Mouse (Mus musculus): Measurements from ENCODE around the gene Ube2g1. TPM values are rescaled to one million over a fixed set of nuclear protein-coding genes. Genes with fewer than 3 reads are reported as not detected.

Gene Ube2g1
- total and polyA plus RNA-seq, 3 experiments, result 14.0 to 65.0 (median 53.8) TPM

DNA sequence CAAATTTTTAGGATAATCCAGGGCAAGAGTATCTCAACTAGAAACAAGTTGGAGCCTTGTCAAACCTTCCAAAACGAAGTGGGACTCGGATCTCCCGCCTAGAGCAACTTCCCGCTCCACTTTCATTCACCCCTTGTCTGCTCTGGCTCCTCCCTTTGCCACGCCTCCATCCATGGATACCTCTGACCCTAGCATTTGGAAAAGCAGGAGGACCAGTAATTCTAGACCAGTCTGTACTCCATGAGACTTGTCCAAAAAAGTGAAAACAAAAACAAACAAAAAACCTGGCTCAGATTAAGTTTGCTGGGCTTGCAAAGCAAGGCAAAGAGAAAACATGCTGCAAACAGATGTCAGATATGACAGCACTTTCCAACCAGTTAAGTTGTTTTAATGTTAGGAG lies 81.2 kb downstream of the Ube2g1 start:
- intact Hi-C loops (cut with DNase I), result no loop called here
- no peak for DNase-seq
- 18% methylated on average over 5 of the region's 5 CpGs for WGBS

DNA sequence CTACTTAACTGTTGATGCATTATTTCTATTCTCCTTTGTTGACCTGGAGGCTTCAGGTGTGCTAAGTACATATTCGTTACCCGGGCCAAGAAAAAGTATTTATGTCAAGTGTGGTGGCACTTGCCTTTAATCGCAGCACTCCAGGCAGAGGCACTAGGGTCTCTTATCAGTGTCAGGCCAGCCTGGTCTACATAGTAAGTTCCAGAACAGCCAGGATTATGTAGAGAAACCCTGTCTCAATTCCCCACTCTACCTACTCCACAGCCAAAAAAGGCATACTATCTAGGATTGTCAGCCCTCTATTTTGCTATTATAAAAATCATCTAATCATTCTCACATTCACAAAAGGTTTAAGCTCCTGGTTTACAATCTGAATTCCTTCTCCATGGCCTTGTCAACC lies 82.0 kb downstream of the Ube2g1 start:
- Histone ChIP-seq H3K36me3 (ENCODE audit: control insufficient read depth, insufficient read depth, low read length) (peaks cover 12% of the 10 kb centered on the region), H3K4me3 (no peak overlapping the region; the same call in 1 of the 2 replicates), H3K27me3 (ENCODE audit: control insufficient read depth, insufficient read depth, low read length) (no peaks in the 10 kb centered on the region), H3K9ac (ENCODE audit: low read depth, low read length) (no peak overlapping the region), H3K4me1 (ENCODE audit: control insufficient read depth, insufficient read depth, low read length) (peaks cover 11% of the 10 kb centered on the region), H3K79me2 (replicated peaks; ENCODE audit: control insufficient read depth, insufficient read depth, low read length) (peaks cover 12% of the 10 kb centered on the region), H3K27ac (no peak overlapping the region)
- intact Hi-C loops (cut with DNase I), result no loop called here
- TF ChIP-seq POLR2A (IDR thresholded peaks at IDR 0.05; ENCODE audit: insufficient read depth, low read depth, low read length), result no peak
- TF ChIP-seq EP300 (IDR thresholded peaks at IDR 0.05; ENCODE audit: insufficient read depth, low read depth, low read length), result no peak
- TF ChIP-seq CTCF (IDR thresholded peaks at IDR 0.05), result no peak
- WGBS, result 52% methylated on average over 3 of the region's 3 CpGs
- DNase-seq, result no peak

More for the DNA sequence above, 81.2 kb downstream of the Ube2g1 start:
- peaks cover 9% of the 10 kb centered on the region for H3K4me1 ChIP-seq (ENCODE audit: control insufficient read depth, insufficient read depth, low read length)
- H3K27me3 ChIP-seq (ENCODE audit: control insufficient read depth, insufficient read depth, low read length), result no peaks in the 10 kb centered on the region
- TF ChIP-seq POLR2A (IDR thresholded peaks at IDR 0.05; ENCODE audit: insufficient read depth, low read depth, low read length) (no peak), CTCF (IDR thresholded peaks at IDR 0.05) (no peak)
- H3K4me3 ChIP-seq, result no peak overlapping the region
- no peak overlapping the region for H3K9ac ChIP-seq (ENCODE audit: low read depth, low read length)
- H3K79me2 ChIP-seq (replicated peaks; ENCODE audit: control insufficient read depth, insufficient read depth, low read length), result peaks cover 8% of the 10 kb centered on the region
- peaks cover 12% of the 10 kb centered on the region for H3K36me3 ChIP-seq (ENCODE audit: control insufficient read depth, insufficient read depth, low read length)
- no peak overlapping the region for H3K27ac ChIP-seq

DNA sequence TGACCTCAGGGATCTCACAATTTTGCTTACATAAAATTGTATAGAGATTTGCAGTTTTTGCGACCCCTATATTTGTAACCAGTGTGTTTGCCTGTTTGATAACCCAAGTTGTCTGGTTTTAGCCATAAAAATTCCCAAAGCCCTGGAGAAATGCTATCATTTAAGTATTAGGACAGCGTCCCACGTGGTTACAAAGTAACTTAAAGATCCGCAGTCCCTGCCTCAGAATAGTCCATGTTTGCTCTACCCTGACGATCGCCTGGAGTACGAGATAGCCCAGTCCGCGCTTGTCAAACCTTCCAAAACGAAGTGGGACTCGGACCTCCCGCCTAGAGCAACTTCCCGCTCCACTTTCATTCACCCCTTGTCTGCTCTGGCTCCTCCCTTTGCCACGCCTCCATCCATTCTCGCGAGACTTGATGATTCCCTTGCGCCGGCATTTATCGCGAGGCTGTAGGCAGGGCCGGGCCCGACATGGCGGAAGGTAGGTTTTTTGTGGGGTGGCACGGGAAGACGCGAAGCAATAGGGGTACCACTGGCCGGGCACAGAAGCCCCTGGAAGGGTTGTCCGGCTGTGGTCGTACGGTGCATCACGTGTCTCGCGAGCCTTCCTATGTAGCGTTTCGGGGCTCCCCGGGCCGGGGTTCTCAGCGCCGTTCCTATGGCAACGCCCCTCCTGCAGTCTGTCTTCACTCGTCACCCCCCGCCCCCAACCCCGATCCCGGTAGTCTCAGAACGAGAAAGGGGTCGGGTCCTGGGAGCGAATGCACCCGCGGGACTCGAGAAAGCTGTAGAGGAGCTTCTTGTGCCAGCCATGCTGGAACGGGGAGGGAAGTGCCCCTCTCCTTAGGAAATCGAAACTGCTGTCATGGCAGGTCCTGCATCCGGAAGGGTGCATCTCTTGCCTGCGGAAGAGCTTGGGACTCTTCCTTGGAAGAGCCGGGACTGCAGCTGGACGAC lies 82.7 kb downstream of the Ube2g1 start, which contains the start of gene Ankfy1:
TSS of gene Ankfy1 (plus strand) at position 456 of the 960 bp plus-strand sequence.
- H3K27ac ChIP-seq, result peak within 1 kb of the TSS; percentile 81
- H3K36me3 ChIP-seq (ENCODE audit: control insufficient read depth, insufficient read depth, low read length), result peaks cover 13% of the 10 kb centered on the region
- intact Hi-C loops (cut with DNase I), result loop anchor here (1.0 to 5.0 kb wide), 2 partner anchors 83 to 107 kb away; partner anchors contain the start of genes Cyb5d2, Ube2g1 and Zzef1
- peak within 1 kb of the TSS; percentile 85 for H3K9ac ChIP-seq (ENCODE audit: low read depth, low read length)
- H3K4me3 ChIP-seq, result peak within 1 kb of the TSS; percentile 73
- peaks cover 11% of the 10 kb centered on the region for H3K4me1 ChIP-seq (ENCODE audit: control insufficient read depth, insufficient read depth, low read length)
- H3K79me2 ChIP-seq (replicated peaks; ENCODE audit: control insufficient read depth, insufficient read depth, low read length), result peaks cover 12% of the 10 kb centered on the region
- no peaks in the 10 kb centered on the region for H3K27me3 ChIP-seq (ENCODE audit: control insufficient read depth, insufficient read depth, low read length)
- WGBS, result under 1% methylated on average over 56 of the region's 56 CpGs
- no peak for TF ChIP-seq CTCF (IDR thresholded peaks at IDR 0.05)
- TF ChIP-seq POLR2A (IDR thresholded peaks at IDR 0.05; ENCODE audit: insufficient read depth, low read depth, low read length), result peak; percentile 95
- TF ChIP-seq EP300 (IDR thresholded peaks at IDR 0.05; ENCODE audit: insufficient read depth, low read depth, low read length), result no peak; the same call in 1 of the 2 replicates
- DNase-seq, result peak; percentile 97 to 99

DNA sequence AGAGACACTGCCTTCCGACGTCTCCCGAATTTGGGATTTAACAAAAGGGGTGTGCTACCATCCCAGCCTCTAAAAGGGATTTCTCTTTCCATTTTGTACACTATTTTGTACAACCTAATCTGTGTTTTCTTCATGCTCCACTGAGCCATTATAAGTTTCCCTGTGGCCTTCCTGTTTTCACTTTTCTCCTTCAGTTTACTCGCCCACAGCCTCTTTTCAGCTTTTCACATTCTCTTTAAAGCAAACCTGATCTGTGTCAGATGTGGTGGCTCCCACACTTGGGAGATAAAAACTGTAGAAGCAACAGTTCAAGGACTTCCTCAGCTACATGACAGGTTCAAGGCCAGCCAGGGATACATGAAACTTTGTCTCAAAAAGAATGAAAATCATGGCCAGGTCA lies 85.3 kb downstream of the Ube2g1 start:
- Histone ChIP-seq H3K4me3 (no peak overlapping the region), H3K79me2 (replicated peaks; ENCODE audit: control insufficient read depth, insufficient read depth, low read length) (peaks cover 13% of the 10 kb centered on the region), H3K9ac (ENCODE audit: low read depth, low read length) (no peak overlapping the region), H3K36me3 (ENCODE audit: control insufficient read depth, insufficient read depth, low read length) (peaks cover 16% of the 10 kb centered on the region), H3K4me1 (ENCODE audit: control insufficient read depth, insufficient read depth, low read length) (peaks cover 11% of the 10 kb centered on the region), H3K27ac (no peak overlapping the region), H3K27me3 (ENCODE audit: control insufficient read depth, insufficient read depth, low read length) (no peaks in the 10 kb centered on the region)
- WGBS, result 77% methylated on average over 4 of the region's 4 CpGs
- TF ChIP-seq CTCF (IDR thresholded peaks at IDR 0.05), result no peak
- TF ChIP-seq EP300 (IDR thresholded peaks at IDR 0.05; ENCODE audit: insufficient read depth, low read depth, low read length), result no peak
- no peak for TF ChIP-seq POLR2A (IDR thresholded peaks at IDR 0.05; ENCODE audit: insufficient read depth, low read depth, low read length)
- intact Hi-C loops (cut with DNase I), result loop anchor here (5.0 kb wide), 1 partner anchor 105 kb away; the partner anchor contains the start of genes Cyb5d2 and Zzef1
- DNase-seq, result no peak

DNA sequence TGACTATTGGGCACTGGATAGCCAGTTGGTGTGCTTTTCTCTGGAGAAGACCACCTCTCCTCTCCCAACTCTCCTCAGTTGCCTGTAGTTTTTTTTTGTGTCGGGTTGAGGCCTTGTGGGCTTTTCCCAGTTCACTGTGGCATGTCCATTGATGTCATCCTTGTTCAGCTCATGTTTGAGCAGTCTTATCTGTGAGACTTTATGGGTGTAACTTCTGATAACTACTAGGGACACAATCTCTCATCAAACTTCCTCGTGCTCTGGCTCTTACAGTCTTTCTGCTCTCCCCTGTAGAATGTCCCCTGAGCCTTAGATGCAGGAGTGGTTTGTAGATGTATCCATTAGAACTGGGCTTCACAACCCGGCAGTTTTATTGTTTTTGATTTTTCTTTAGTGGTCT lies 87.9 kb downstream of the Ube2g1 start:
- Histone ChIP-seq H3K9ac (ENCODE audit: low read depth, low read length) (no peak overlapping the region), H3K4me1 (ENCODE audit: control insufficient read depth, insufficient read depth, low read length) (peaks cover 12% of the 10 kb centered on the region), H3K27ac (no peak overlapping the region), H3K36me3 (ENCODE audit: control insufficient read depth, insufficient read depth, low read length) (peaks cover 16% of the 10 kb centered on the region), H3K79me2 (replicated peaks; ENCODE audit: control insufficient read depth, insufficient read depth, low read length) (peaks cover 16% of the 10 kb centered on the region), H3K4me3 (no peak overlapping the region), H3K27me3 (ENCODE audit: control insufficient read depth, insufficient read depth, low read length) (no peaks in the 10 kb centered on the region)
- intact Hi-C loops (cut with DNase I), result no loop called here
- no peak for TF ChIP-seq EP300 (IDR thresholded peaks at IDR 0.05; ENCODE audit: insufficient read depth, low read depth, low read length)
- TF ChIP-seq POLR2A (IDR thresholded peaks at IDR 0.05; ENCODE audit: insufficient read depth, low read depth, low read length), result no peak
- TF ChIP-seq CTCF (IDR thresholded peaks at IDR 0.05), result no peak
- WGBS, result 49% methylated on average over 3 of the region's 3 CpGs
- DNase-seq, result no peak

Data from heart, adult 2 months (tissue).